Mouse (Mus musculus) thymus, adult 18-20 months (tissue): ENCODE results near the gene Gm10310.
"Not testable (repeated sequence)": the region's sequence is repeated elsewhere in the genome, so short reads cannot be mapped to it uniquely, and the experiment has no call there.

ENCODE experiments used
- DNase-seq, 2 experiments: peaks; one replicate each; pipeline ENCODE4 v3.0.0; 2022; ENCODE audit warnings: mixed read lengths in 2 of 2

The Gm10310 gene

GRCm38 (mm10) chr10:129984962-129985361 lies at the start of gene Gm10310:
Gene Gm10310 (minus strand): TSS chr10:129985062.
- not testable (repeated sequence) for DNase-seq

GRCm38 (mm10) chr10:130030048-130030447 lies 45.2 kb upstream of the Gm10310 start, which contains the start of gene Olfr821:
Gene Olfr821 (plus strand): TSS chr10:130030348.
- DNase-seq: no peak

- no peak for DNase-seq
Observed at GRCm38 (mm10) chr10:130012321-130012720, 27.5 kb upstream of the Gm10310 start, which contains the start of gene Olfr820. Gene Olfr820 (plus strand): TSS chr10:130012621.

GRCm38 (mm10) chr10:130005366-130005765 lies 20.5 kb upstream of the Gm10310 start:
- DNase-seq: not testable (repeated sequence)

- not testable (repeated sequence) for DNase-seq
Observed at GRCm38 (mm10) chr10:130004104-130004503, 19.2 kb upstream of the Gm10310 start.

DNA sequence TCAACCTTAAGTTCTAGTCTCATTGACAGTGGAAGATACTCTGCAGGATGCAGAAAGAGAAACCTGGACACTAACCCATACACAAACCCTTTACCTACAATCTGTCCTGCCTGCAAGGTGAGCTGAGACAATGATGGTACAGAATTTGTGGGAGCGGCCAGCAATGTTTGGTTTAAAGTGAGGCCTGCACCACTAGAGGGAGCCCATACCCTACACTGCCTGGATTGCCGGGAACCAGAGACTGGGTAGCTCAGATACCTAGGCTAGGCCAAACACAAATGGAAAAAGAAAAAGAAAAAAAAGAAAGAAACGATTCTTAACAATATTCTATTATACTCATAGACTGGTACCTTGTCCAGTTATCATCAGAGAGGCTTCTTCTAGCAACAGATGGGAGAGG lies 3.0 kb downstream of the Gm10310 start:
- DNase-seq: not testable (repeated sequence)

GRCm38 (mm10) chr10:129976040-129976439 lies 8.8 kb downstream of the Gm10310 start, which contains the start of gene Olfr247:
Gene Olfr247 (minus strand): TSS chr10:129976140.
- not testable (repeated sequence) for DNase-seq

DNA sequence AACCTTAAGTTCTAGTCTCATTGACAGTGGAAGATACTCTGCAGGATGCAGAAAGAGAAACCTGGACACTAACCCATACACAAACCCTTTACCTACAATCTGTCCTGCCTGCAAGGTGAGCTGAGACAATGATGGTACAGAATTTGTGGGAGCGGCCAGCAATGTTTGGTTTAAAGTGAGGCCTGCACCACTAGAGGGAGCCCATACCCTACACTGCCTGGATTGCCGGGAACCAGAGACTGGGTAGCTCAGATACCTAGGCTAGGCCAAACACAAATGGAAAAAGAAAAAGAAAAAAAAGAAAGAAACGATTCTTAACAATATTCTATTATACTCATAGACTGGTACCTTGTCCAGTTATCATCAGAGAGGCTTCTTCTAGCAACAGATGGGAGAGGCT lies 11.9 kb downstream of the Gm10310 start:
- DNase-seq: not testable (repeated sequence)

GRCm38 (mm10) chr10:129967166-129967565 lies 17.7 kb downstream of the Gm10310 start, which contains the start of gene Olfr819:
Gene Olfr819 (minus strand): TSS chr10:129967266.
- not testable (repeated sequence) for DNase-seq

DNA sequence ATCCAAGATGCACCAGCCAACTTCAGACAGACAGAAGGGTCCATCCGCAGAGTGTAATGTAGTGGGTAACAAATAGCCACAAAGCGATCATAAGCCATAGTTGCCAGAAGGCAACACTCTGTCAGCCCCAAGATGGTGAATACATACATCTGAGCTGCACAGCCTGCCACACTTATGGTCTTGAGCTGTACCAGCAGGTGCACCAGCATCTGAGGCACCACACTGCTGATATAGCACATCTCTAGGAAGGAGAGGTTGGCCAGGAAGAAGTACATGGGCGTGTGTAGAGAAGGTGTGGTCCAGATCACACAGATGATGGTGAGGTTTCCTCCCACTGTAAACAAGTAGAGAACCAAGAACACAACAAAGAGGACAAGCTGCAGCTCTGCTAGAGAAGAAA lies 18.6 kb downstream of the Gm10310 start:
- DNase-seq: not testable (repeated sequence)

DNA sequence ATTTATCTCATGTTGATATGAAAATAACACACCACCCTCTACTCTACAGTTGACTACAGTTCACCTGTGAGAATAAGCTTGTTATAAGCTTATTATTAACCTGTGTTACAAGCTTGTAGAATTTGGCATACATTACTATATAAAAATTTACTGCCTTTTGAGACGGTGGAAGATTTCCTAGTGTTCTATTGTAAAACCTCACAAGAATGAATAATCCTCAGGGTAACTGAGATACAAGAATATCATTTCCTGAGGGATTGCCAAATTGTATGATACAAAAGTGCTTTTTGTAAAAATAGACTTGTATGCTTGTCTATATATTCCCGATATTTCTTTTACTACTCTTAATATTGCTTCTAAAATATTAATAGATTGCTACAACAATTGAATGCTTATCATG lies 35.9 kb downstream of the Gm10310 start, which contains the start of gene Olfr818:
Gene Olfr818 (minus strand): TSS at position 101 of the 400 bp plus-strand sequence.
- no peak for DNase-seq
